Mouse (Mus musculus): ENCODE data around the gene Adgrg7.

DNA sequence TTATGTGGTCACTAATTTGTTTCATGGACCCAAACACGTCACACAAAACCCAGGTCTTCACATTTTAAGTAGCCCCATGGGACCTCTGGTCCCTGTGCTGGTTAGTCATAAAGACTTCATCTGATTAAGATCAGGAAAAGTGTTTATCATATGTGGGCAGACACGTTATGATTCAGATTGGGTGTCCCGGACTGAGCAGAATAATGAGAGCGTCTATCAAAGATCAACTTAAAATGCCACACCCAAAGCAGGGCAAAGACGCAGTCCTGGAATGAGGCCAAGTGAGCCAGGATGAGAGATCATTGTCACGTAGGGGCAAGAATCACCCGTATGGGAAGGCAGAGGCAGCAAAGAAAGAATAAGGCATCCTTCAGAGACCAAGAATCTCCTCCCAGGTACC, 3.2 kb upstream of the Adgrg7 start:
- TF ChIP-seq CTCF (conservative IDR thresholded peaks at IDR 0.05; ENCODE audit: insufficient read depth, insufficient read length, low read depth, low read length) (no peak), POLR2A (IDR thresholded peaks at IDR 0.05; ENCODE audit: low read depth, low read length) (no peak)

All from kidney, adult 2 months (tissue).